Comparison of ENCODE assay signal across 8 mouse cellular contexts in the genomic region with DNA sequence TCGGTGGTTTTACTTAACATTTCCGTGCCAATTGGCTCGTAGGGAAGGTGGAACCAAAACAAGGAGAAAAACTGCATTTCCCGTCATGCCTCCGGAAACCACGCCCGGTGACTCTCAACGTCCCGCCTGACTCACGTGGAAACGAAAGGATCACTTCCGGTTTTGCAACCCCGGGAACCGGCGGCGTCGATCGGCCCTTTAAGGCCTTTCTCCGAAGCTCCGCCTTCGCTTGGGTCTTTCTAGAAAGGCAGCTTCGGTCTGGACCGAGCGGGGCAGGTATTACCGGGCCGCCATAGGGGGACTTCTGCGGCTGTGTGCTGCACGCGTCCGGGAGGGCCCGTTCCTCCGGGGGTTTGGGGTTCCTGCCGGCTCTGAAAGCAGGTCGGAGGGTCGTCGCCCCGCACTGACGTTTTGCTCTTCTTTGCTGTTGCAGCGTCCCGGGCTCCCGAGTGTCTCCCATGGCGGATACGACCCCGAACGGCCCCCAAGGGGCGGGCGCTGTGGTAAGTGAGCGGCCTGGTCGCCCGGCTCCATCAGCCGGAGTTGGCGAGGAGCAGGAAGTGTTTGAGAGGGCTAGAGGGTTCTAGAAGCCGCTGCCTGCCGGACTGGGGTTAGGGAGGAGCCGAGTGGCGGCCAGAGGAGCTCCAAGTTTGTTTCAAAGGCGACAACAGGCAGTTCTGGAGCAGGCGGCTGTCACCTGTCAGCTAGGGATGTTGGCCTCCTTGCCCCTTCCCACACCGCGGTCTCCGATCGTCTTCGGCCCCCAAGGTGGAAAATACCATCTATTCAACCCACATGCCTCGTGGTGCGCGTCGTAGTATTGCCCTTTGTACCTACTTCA. TPM values are rescaled to one million over a fixed set of nuclear protein-coding genes. Genes with fewer than 3 reads are reported as not detected.
DNase-seq lines count a peak whose midpoint lies in the region; ATAC-seq lines count a peak whose summit lies in the region.

Tmem33 (plus strand) TSS at position 35 of the 841 bp plus-strand sequence.

- H3K36me3 ChIP-seq in intestine, embryonic 14.5 days (ENCODE audit: control insufficient read depth, insufficient read depth, low read length) = peaks cover 27% of the 10 kb centered on the region

- no peaks in the 10 kb centered on the region for H3K9me3 ChIP-seq in intestine, embryonic 14.5 days (ENCODE audit: control insufficient read depth, low read length)

- ATAC-seq in intestine, embryonic 14.5 days (replicated peaks; ENCODE audit: low FRiP score, low TSS enrichment, low read depth) = peak; percentile 93

- H3K4me1 ChIP-seq in intestine, embryonic 14.5 days (replicated peaks; ENCODE audit: control insufficient read depth, insufficient read depth, low read length) = peaks cover 8% of the 10 kb centered on the region

- H3K27me3 ChIP-seq in intestine, embryonic 14.5 days (replicated peaks; ENCODE audit: control insufficient read depth, insufficient read depth, low read length) = no peaks in the 10 kb centered on the region

- intact Hi-C loops in left cerebral cortex, postnatal 14 days (cut with DNase I) = no loop called here

- peak within 1 kb of the TSS; percentile 69 for H3K4me2 ChIP-seq in intestine, embryonic 14.5 days (ENCODE audit: low read length)

- WGBS in intestine, embryonic 14.5 days = under 1% methylated on average over 67 of the region's 67 CpGs

- H3K9ac ChIP-seq in intestine, embryonic 14.5 days (ENCODE audit: low read length) = peak within 1 kb of the TSS; percentile 70

- H3K27ac ChIP-seq in intestine, embryonic 14.5 days (ENCODE audit: low read depth) = peak within 1 kb of the TSS; percentile 94

- peak within 1 kb of the TSS; percentile 58 for H3K4me3 ChIP-seq in intestine, embryonic 14.5 days (ENCODE audit: low read depth, low read length)

- peak; percentile 81 to 85 for DNase-seq in adrenal gland, adult 18-20 months (ENCODE audit: low spot score in 2 of 2)
- DNase-seq in embryo, embryonic 11 days = peak; percentile 98
- DNase-seq in gastrocnemius, postnatal 25 days = peak; percentile 91
- DNase-seq in intestine, embryonic 14.5 days (ENCODE audit: low spot score) = peak; percentile 92
- peak; percentile 94 for DNase-seq in left cerebral cortex, postnatal 14 days (ENCODE audit: low spot score in 2 of 2)
- DNase-seq in mesoderm, embryonic 11.5 days (ENCODE audit: low read depth, low spot score) = peak; percentile 95
- DNase-seq in right cerebral cortex, postnatal 36 days (ENCODE audit: low spot score in 2 of 2) = peak; percentile 92 to 93
- peak; percentile 94 for DNase-seq in yolk sac, embryonic 10.5 days (ENCODE audit: low spot score)

RNA-seq across cellular contexts. Expression of gene Tmem33, which starts in this region (rescaled TPM):
- 100 to 1,000 TPM; 157 to 164 TPM for total RNA-seq in adrenal gland, adult 18-20 months (2021)
- total RNA-seq in gastrocnemius, postnatal 25 days (2021) = 10 to 100 TPM; 23.0 to 30.3 TPM
- polyA plus RNA-seq in intestine, embryonic 14.5 days (2014; fragmentation: Nextera tagmentation; extraction: Ambion mirVana) = 85.9 and 87.8 TPM in 2 replicates
- total RNA-seq in left cerebral cortex, postnatal 14 days (2021) = 10 to 100 TPM; 83.7 to 86.8 TPM

Comparison
In these comparisons a context has a peak if more than half of its experiments do, and no peak if none do; other contexts are left out.
1. Peak in every context shown above with its lines: DNase-seq, ATAC-seq, H3K4me3 ChIP-seq and H3K27ac ChIP-seq.